Mouse (Mus musculus) midbrain, embryonic 11.5 days (tissue): ENCODE measurements around the gene Capn2. TPM values are rescaled to one million over a fixed set of nuclear protein-coding genes. Genes with fewer than 3 reads are reported as not detected.

Experiments
- ATAC-seq: fragments of 200-750 bp; cut with Nextera tagmentation; 2 replicates; pipeline ENCODE4 v1.8.0; 2017; ENCODE audit warnings: moderate TSS enrichment, moderate library complexity; ENCODE audit not compliant: low FRiP score
- DNase-seq: peaks from one replicate; pipeline ENCODE4 v3.0.0; 2015; ENCODE audit warnings: low spot score; ENCODE audit errors: missing footprints
- H3K27ac ChIP-seq: fragments of 300-500 bp; sonication (generic); 2 replicates; pipeline ENCODE4 v1.5.1; 2014; ENCODE audit warnings: low read depth, low read length
- H3K27me3 ChIP-seq: fragments of 300-500 bp; sonication (generic); 2 replicates; pipeline ENCODE4 v1.6.1; 2014; ENCODE audit warnings: mild to moderate bottlenecking, low read length, moderate library complexity, mixed read lengths; ENCODE audit not compliant: control insufficient read depth, insufficient read depth
- H3K36me3 ChIP-seq: fragments of 300-500 bp; sonication (generic); 2 replicates; pipeline ENCODE4 v1.6.1; 2014; ENCODE audit warnings: mild to moderate bottlenecking, low read length, moderate library complexity, mixed read lengths; ENCODE audit not compliant: control insufficient read depth, insufficient read depth
- H3K4me1 ChIP-seq: fragments of 300-500 bp; sonication (generic); 2 replicates; pipeline ENCODE4 v1.6.1; 2014; ENCODE audit warnings: low read length; ENCODE audit not compliant: control insufficient read depth, insufficient read depth
- H3K4me2 ChIP-seq: fragments of 300-500 bp; sonication (generic); 2 replicates; pipeline ENCODE4 v1.6.1; 2014; ENCODE audit warnings: mild to moderate bottlenecking, moderate library complexity
- H3K4me3 ChIP-seq: fragments of 300-500 bp; sonication (generic); 2 replicates; pipeline ENCODE4 v1.5.1; 2014; ENCODE audit warnings: low read depth, low read length
- H3K9ac ChIP-seq: fragments of 300-500 bp; sonication (generic); 2 replicates; pipeline ENCODE4 v1.6.1; 2014; ENCODE audit warnings: low read length
- H3K9me3 ChIP-seq: fragments of 300-500 bp; sonication (generic); 2 replicates; pipeline ENCODE4 v1.6.1; 2016; ENCODE audit warnings: low read length; ENCODE audit not compliant: control insufficient read depth
- WGBS: fragments of 180-500 bp; shearing (Covaris S2); extraction: QIAGEN DNeasy Blood & Tissue Kit; methylation state at CpG from one replicate; pipeline ENCODE4 v1.1.7; 2014; 5-methylcytosine and 5-hydroxymethylcytosine counted together
- polyA plus RNA-seq: library from polyadenylated mRNA; unstranded; fragments of >200 nt; fragmentation: Nextera tagmentation; extraction: Ambion mirVana; gene quantifications from 2 replicates; pipeline ENCODE4 v1.2.1, GENCODE M21; 2014

Capn2 gene
- polyA plus RNA-seq, 1 experiment from 2014 or later = 76.3 TPM

DNA sequence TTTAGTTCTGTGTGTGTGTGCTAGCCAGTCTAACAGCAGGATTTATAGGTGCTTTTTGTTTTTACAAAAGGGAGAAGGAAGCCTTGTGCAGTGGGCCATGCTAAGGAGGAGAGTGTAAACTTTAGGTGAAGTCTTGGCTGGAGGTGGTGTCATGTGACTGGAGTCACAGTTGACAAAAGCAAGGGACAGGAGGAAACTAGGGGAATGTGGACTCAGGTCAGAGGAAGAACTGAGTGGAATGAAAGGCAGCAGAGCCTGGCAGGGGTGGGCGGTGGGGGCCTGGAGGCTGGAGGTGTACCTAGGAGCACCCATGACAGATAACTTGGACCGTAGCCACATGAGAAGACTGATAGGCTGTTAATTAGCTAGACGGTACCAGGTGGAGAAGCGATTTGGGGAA is 52.1 kb downstream of the Capn2 start:
- no peaks in the 10 kb centered on the region for H3K27me3 ChIP-seq
- DNase-seq = no peak
- peaks cover 8% of the 10 kb centered on the region; the same call in 1 of the 2 replicates for H3K36me3 ChIP-seq
- WGBS = 93% methylated on average over 4 of the region's 4 CpGs
- H3K4me3 ChIP-seq = no peak overlapping the region
- no peak overlapping the region for H3K9ac ChIP-seq
- H3K27ac ChIP-seq = no peak overlapping the region
- no peak for ATAC-seq
- H3K9me3 ChIP-seq = no peaks in the 10 kb centered on the region
- no peaks in the 10 kb centered on the region for H3K4me1 ChIP-seq
- H3K4me2 ChIP-seq = no peak overlapping the region

DNA sequence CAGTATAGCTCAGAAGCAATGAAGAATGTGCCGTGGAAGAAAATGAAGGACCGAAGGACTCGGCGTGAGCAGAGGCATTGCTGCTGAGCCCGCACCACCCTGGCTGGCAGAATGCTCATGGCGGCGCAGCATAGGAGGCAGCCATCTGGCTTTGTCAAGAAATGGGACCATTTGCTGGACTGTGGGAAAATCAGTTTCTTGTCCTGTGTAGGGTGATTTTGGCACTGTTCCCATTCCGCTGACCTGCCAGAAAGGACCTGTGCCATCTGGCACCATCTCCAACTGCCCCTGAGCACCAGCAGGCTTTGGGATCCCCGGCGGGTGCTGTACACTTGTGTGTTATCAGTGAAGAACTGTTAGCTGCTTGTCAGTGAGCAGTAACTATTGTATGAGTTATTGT is 55.6 kb downstream of the Capn2 start:
- Histone ChIP-seq H3K27ac (no peak overlapping the region), H3K9ac (no peak overlapping the region), H3K27me3 (no peaks in the 10 kb centered on the region), H3K36me3 (peaks cover 2% of the 10 kb centered on the region; the same call in 1 of the 2 replicates), H3K4me3 (no peak overlapping the region), H3K4me2 (no peak overlapping the region), H3K9me3 (no peaks in the 10 kb centered on the region), H3K4me1 (no peaks in the 10 kb centered on the region)
- ATAC-seq (no peak), DNase-seq (no peak)
- 94% methylated on average over 10 of the region's 10 CpGs for WGBS

- ATAC-seq = no peak
- peak overlapping the region; percentile 41; the same call in 1 of the 2 replicates for H3K27ac ChIP-seq
- no peak overlapping the region for H3K9ac ChIP-seq
- H3K4me2 ChIP-seq = no peak overlapping the region
- DNase-seq = no peak
- H3K9me3 ChIP-seq = no peaks in the 10 kb centered on the region
- no peaks in the 10 kb centered on the region for H3K4me1 ChIP-seq
- no peak overlapping the region for H3K4me3 ChIP-seq
- no peaks in the 10 kb centered on the region for H3K27me3 ChIP-seq
- H3K36me3 ChIP-seq = 0 out of 2 replicates have a peak, but pooled peaks cover 2% of the 10 kb centered on the region
- 71% methylated on average over 7 of the region's 7 CpGs for WGBS
These were observed 56.1 kb downstream of the Capn2 start for GRCm38 (mm10) chr1:182461261-182461660.

GRCm38 (mm10) chr1:182460291-182461244 is 56.8 kb downstream of the Capn2 start:
- H3K9me3 ChIP-seq = no peaks in the 10 kb centered on the region
- peak overlapping the region; percentile 41; the same call in 1 of the 2 replicates for H3K27ac ChIP-seq
- no peak overlapping the region for H3K4me2 ChIP-seq
- H3K4me1 ChIP-seq = no peaks in the 10 kb centered on the region
- DNase-seq (no peak), ATAC-seq (no peak)
- H3K4me3 ChIP-seq = no peak overlapping the region
- H3K36me3 ChIP-seq = peaks cover 4% of the 10 kb centered on the region
- no peaks in the 10 kb centered on the region for H3K27me3 ChIP-seq
- H3K9ac ChIP-seq = no peak overlapping the region
- 76% methylated on average over 13 of the region's 13 CpGs for WGBS

GRCm38 (mm10) chr1:182459436-182459835 is 58.0 kb downstream of the Capn2 start:
- DNase-seq = no peak
- no peaks in the 10 kb centered on the region for H3K27me3 ChIP-seq
- no peak overlapping the region for H3K27ac ChIP-seq
- no peak overlapping the region for H3K9ac ChIP-seq
- H3K9me3 ChIP-seq = no peaks in the 10 kb centered on the region
- H3K4me1 ChIP-seq = no peaks in the 10 kb centered on the region
- peaks cover 5% of the 10 kb centered on the region for H3K36me3 ChIP-seq
- no peak overlapping the region for H3K4me3 ChIP-seq
- 87% methylated on average over 8 of the region's 8 CpGs for WGBS
- no peak overlapping the region for H3K4me2 ChIP-seq
- no peak for ATAC-seq

DNA sequence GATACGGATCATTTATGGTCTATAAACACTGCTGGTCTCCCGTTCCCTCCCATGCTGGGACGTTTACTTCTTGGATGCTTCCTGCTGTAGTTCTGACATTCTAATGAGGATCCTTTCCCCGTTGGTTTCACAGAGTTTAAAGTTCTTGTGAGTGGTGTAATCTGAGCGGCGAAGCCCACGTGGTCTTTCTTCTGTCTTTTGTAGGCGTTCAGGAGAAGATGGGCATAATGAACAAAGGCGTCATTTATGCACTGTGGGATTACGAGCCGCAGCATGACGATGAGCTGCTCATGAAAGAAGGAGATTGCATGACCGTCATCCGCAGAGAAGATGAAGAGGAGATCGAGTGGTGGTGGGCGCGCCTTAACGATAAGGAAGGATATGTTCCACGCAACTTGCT is 58.9 kb downstream of the Capn2 start:
- no peaks in the 10 kb centered on the region for H3K9me3 ChIP-seq
- no peak overlapping the region for H3K9ac ChIP-seq
- H3K27me3 ChIP-seq = no peaks in the 10 kb centered on the region
- no peaks in the 10 kb centered on the region for H3K4me1 ChIP-seq
- no peak overlapping the region for H3K4me3 ChIP-seq
- H3K4me2 ChIP-seq = no peak overlapping the region
- ATAC-seq (no peak), DNase-seq (no peak)
- WGBS = 88% methylated on average over 19 of the region's 19 CpGs
- no peak overlapping the region for H3K27ac ChIP-seq
- peaks cover 5% of the 10 kb centered on the region for H3K36me3 ChIP-seq

- no peak overlapping the region for H3K4me3 ChIP-seq
- H3K9ac ChIP-seq = no peak overlapping the region
- WGBS = 90% methylated on average over 2 of the region's 2 CpGs
- no peak overlapping the region for H3K27ac ChIP-seq
- H3K9me3 ChIP-seq = no peaks in the 10 kb centered on the region
- DNase-seq (no peak), ATAC-seq (no peak)
- H3K4me2 ChIP-seq = no peak overlapping the region
- no peaks in the 10 kb centered on the region for H3K4me1 ChIP-seq
- no peaks in the 10 kb centered on the region for H3K27me3 ChIP-seq
- peaks cover 5% of the 10 kb centered on the region for H3K36me3 ChIP-seq
These were observed 62.3 kb downstream of the Capn2 start for GRCm38 (mm10) chr1:182455080-182455479.

DNA sequence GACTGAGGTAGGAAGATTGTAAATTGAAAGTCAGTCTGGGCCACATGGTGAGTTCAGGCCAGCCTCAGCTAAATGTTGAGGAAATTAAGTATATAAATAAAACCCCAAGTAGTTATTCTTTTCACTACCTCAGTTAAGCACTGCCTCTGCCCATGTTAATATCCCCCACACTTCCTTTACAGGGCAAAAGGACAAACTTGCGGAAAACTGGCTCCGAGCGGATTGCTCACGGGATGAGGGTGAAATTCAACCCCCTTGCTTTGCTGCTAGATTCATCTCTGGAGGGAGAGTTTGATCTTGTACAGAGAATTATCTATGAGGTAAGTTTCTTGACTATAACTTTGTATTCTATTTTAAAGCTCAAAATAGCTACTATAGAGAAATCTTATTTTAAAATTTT is 64.9 kb downstream of the Capn2 start:
- no peaks in the 10 kb centered on the region for H3K27me3 ChIP-seq
- DNase-seq (no peak), ATAC-seq (no peak)
- no peak overlapping the region for H3K4me3 ChIP-seq
- H3K9me3 ChIP-seq = no peaks in the 10 kb centered on the region
- peaks cover 13% of the 10 kb centered on the region for H3K36me3 ChIP-seq
- no peak overlapping the region for H3K4me2 ChIP-seq
- no peak overlapping the region for H3K9ac ChIP-seq
- no peak overlapping the region for H3K27ac ChIP-seq
- 86% methylated on average over 4 of the region's 4 CpGs for WGBS
- no peaks in the 10 kb centered on the region for H3K4me1 ChIP-seq

DNA sequence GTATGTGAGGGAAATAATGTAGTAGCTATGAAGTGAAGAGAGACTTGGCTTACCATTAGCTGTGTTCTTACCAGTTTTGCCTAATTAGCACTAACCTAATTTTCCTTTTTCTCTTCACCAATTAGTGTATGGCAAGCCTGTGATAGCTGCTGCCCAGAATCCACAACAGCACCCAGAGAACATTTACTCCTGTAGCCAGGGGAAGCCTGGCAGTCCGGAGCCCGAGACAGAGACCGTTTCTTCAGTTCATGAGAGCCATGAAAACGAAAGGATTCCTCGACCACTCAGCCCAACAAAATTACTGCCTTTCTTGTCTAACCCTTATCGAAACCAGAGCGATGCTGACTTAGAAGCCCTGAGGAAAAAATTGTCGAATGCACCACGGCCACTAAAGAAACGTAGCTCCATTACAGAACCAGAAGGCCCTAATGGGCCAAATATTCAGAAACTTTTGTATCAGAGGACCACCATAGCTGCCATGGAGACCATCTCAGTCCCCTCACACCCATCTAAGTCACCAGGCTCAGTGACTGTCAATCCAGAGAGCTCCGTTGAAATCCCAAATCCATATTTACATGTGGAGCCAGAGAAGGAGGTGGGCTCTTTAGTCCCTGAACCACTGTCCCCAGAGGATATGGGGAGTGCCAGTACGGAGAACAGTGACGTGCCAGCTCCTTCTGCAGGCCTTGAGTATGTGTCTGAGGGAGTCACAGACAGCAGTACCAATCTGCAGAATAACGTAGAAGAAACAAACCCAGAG is 69.0 kb downstream of the Capn2 start:
- H3K4me3 ChIP-seq = no peak overlapping the region
- peaks cover 22% of the 10 kb centered on the region for H3K36me3 ChIP-seq
- no peak overlapping the region for H3K9ac ChIP-seq
- no peak for ATAC-seq
- H3K27me3 ChIP-seq = no peaks in the 10 kb centered on the region
- H3K9me3 ChIP-seq = no peaks in the 10 kb centered on the region
- no peak overlapping the region for H3K27ac ChIP-seq
- H3K4me2 ChIP-seq = no peak overlapping the region
- WGBS = 96% methylated on average over 14 of the region's 14 CpGs
- no peaks in the 10 kb centered on the region for H3K4me1 ChIP-seq
- no peak for DNase-seq
